Mouse (Mus musculus) neural tube, embryonic 14.5 days (tissue): ENCODE results near the gene Ntsr1. TPM values are rescaled to one million over a fixed set of nuclear protein-coding genes. Genes with fewer than 3 reads are reported as not detected.

Experiments used
- ATAC-seq: fragments of 200-750 bp; cut with Nextera tagmentation; 2 replicates; pipeline ENCODE4 v1.8.0; 2017; ENCODE audit warnings: low read depth, mild to moderate bottlenecking, moderate TSS enrichment, moderate library complexity
- H3K27ac ChIP-seq: fragments of 300-500 bp; sonication (generic); 2 replicates; pipeline ENCODE4 v1.5.1; 2014; ENCODE audit warnings: low read depth, mild to moderate bottlenecking, control low read depth, low read length, moderate library complexity, mixed read lengths
- H3K27me3 ChIP-seq: fragments of 300-500 bp; sonication (generic); 2 replicates; pipeline ENCODE4 v1.6.1; 2014; ENCODE audit warnings: low read length; ENCODE audit not compliant: control insufficient read depth, insufficient read depth
- H3K36me3 ChIP-seq: fragments of 300-500 bp; sonication (generic); 2 replicates; pipeline ENCODE4 v1.6.1; 2014; ENCODE audit warnings: low read length, mixed read lengths; ENCODE audit not compliant: control insufficient read depth, insufficient read depth
- H3K4me1 ChIP-seq: fragments of 300-500 bp; sonication (generic); 2 replicates; pipeline ENCODE4 v1.6.1; 2014; ENCODE audit warnings: low read length; ENCODE audit not compliant: control insufficient read depth, insufficient read depth
- H3K4me2 ChIP-seq: fragments of 300-500 bp; sonication (generic); 2 replicates; pipeline ENCODE4 v1.6.1; 2014; ENCODE audit warnings: mild to moderate bottlenecking, low read depth, low read length, control low read depth
- H3K4me3 ChIP-seq: fragments of 300-500 bp; sonication (generic); 2 replicates; pipeline ENCODE4 v1.5.1; 2014; ENCODE audit warnings: low read depth, low read length, control low read depth, mixed read lengths
- H3K9ac ChIP-seq: fragments of 300-500 bp; sonication (generic); replicated peaks from 2 replicates; pipeline ENCODE4 v1.6.1; 2014; ENCODE audit warnings: low read depth, mild to moderate bottlenecking, control low read depth, low read length, mixed read lengths
- H3K9me3 ChIP-seq: fragments of 300-500 bp; sonication (generic); 2 replicates; pipeline ENCODE4 v1.6.1; 2016; ENCODE audit warnings: low read length; ENCODE audit not compliant: control insufficient read depth
- WGBS: fragments of 180-500 bp; shearing (Covaris S2); extraction: QIAGEN DNeasy Blood & Tissue Kit; methylation state at CpG from one replicate; pipeline ENCODE4 v1.1.7; 2014; 5-methylcytosine and 5-hydroxymethylcytosine counted together
- polyA plus RNA-seq: library from polyadenylated mRNA; unstranded; fragments of >200 nt; fragmentation: Nextera tagmentation; extraction: Ambion mirVana; gene quantifications from 2 replicates; pipeline ENCODE4 v1.2.1, GENCODE M21; 2014

Ntsr1 gene
- polyA plus RNA-seq, 1 experiment from 2014 or later, result 2.3 TPM

- Histone ChIP-seq H3K9me3 (no peaks in the 10 kb centered on the region), H3K36me3 (no peaks in the 10 kb centered on the region), H3K27me3 (no peaks in the 10 kb centered on the region), H3K4me1 (no peaks in the 10 kb centered on the region), H3K9ac (no peak overlapping the region), H3K4me3 (no peak overlapping the region), H3K27ac (no peak overlapping the region), H3K4me2 (no peak overlapping the region)
- no peak for ATAC-seq
- 74% methylated on average over 5 of the region's 5 CpGs for WGBS
Measured at GRCm38 (mm10) chr2:180521437-180522221, 21.9 kb downstream of the Ntsr1 start.

GRCm38 (mm10) chr2:180522825-180523224 is 23.0 kb downstream of the Ntsr1 start:
- no peak for ATAC-seq
- Histone ChIP-seq H3K4me3 (no peak overlapping the region), H3K9me3 (no peaks in the 10 kb centered on the region), H3K4me1 (no peaks in the 10 kb centered on the region), H3K9ac (no peak overlapping the region), H3K27ac (no peak overlapping the region), H3K27me3 (no peaks in the 10 kb centered on the region), H3K36me3 (no peaks in the 10 kb centered on the region), H3K4me2 (no peak overlapping the region)
- WGBS, result 74% methylated on average over 3 of the region's 4 CpGs

- Histone ChIP-seq H3K4me3 (no peak overlapping the region), H3K27me3 (no peaks in the 10 kb centered on the region), H3K4me1 (no peaks in the 10 kb centered on the region; the same call in 1 of the 2 replicates), H3K36me3 (no peaks in the 10 kb centered on the region), H3K27ac (no peak overlapping the region), H3K4me2 (no peak overlapping the region), H3K9me3 (no peaks in the 10 kb centered on the region), H3K9ac (no peak overlapping the region)
- 64% methylated on average over 7 of the region's 7 CpGs for WGBS
- ATAC-seq, result no peak
Measured at GRCm38 (mm10) chr2:180527447-180527846, 27.7 kb downstream of the Ntsr1 start.

- ATAC-seq, result no peak
- H3K36me3 ChIP-seq, result no peaks in the 10 kb centered on the region
- no peaks in the 10 kb centered on the region for H3K27me3 ChIP-seq
- no peak overlapping the region for H3K4me2 ChIP-seq
- no peaks in the 10 kb centered on the region; the same call in 1 of the 2 replicates for H3K4me1 ChIP-seq
- H3K4me3 ChIP-seq, result no peak overlapping the region
- no peak overlapping the region for H3K9ac ChIP-seq
- no peaks in the 10 kb centered on the region for H3K9me3 ChIP-seq
- WGBS, result 6% methylated on average over 8 of the region's 8 CpGs
- H3K27ac ChIP-seq, result no peak overlapping the region
Measured at GRCm38 (mm10) chr2:180527883-180528282, 28.1 kb downstream of the Ntsr1 start.

- ATAC-seq, result no peak
- H3K4me3 ChIP-seq, result no peak overlapping the region
- H3K4me2 ChIP-seq, result no peak overlapping the region
- no peaks in the 10 kb centered on the region for H3K27me3 ChIP-seq
- H3K36me3 ChIP-seq, result no peaks in the 10 kb centered on the region
- H3K9me3 ChIP-seq, result no peaks in the 10 kb centered on the region
- H3K9ac ChIP-seq, result no peak overlapping the region
- H3K4me1 ChIP-seq, result no peaks in the 10 kb centered on the region; the same call in 1 of the 2 replicates
- WGBS, result 34% methylated on average over 7 of the region's 7 CpGs
- H3K27ac ChIP-seq, result no peak overlapping the region
Measured at GRCm38 (mm10) chr2:180530130-180530529, 30.4 kb downstream of the Ntsr1 start.

- Histone ChIP-seq H3K27me3 (no peaks in the 10 kb centered on the region), H3K9ac (no peak overlapping the region), H3K27ac (no peak overlapping the region), H3K4me1 (no peaks in the 10 kb centered on the region; the same call in 1 of the 2 replicates), H3K9me3 (no peaks in the 10 kb centered on the region), H3K4me3 (no peak overlapping the region), H3K36me3 (no peaks in the 10 kb centered on the region), H3K4me2 (no peak overlapping the region)
- WGBS, result 22% methylated on average over 3 of the region's 3 CpGs
- no peak for ATAC-seq
Measured at GRCm38 (mm10) chr2:180530584-180530983, 30.8 kb downstream of the Ntsr1 start.

- Histone ChIP-seq H3K4me2 (no peak overlapping the region), H3K4me1 (no peaks in the 10 kb centered on the region; the same call in 1 of the 2 replicates), H3K27ac (no peak overlapping the region), H3K4me3 (no peak overlapping the region), H3K9me3 (no peaks in the 10 kb centered on the region), H3K9ac (no peak overlapping the region), H3K36me3 (no peaks in the 10 kb centered on the region), H3K27me3 (no peaks in the 10 kb centered on the region)
- ATAC-seq, result no peak
- 61% methylated on average over 7 of the region's 7 CpGs for WGBS
Measured at GRCm38 (mm10) chr2:180531671-180532385, 32.1 kb downstream of the Ntsr1 start.

- no peaks in the 10 kb centered on the region for H3K9me3 ChIP-seq
- no peaks in the 10 kb centered on the region for H3K27me3 ChIP-seq
- H3K27ac ChIP-seq, result no peak overlapping the region
- 54% methylated on average over 6 of the region's 6 CpGs for WGBS
- H3K4me3 ChIP-seq, result no peak overlapping the region
- H3K9ac ChIP-seq, result no peak overlapping the region
- no peak for ATAC-seq
- H3K4me1 ChIP-seq, result no peaks in the 10 kb centered on the region; the same call in 1 of the 2 replicates
- no peak overlapping the region for H3K4me2 ChIP-seq
- H3K36me3 ChIP-seq, result no peaks in the 10 kb centered on the region
Measured at GRCm38 (mm10) chr2:180532386-180532995, 32.7 kb downstream of the Ntsr1 start.

GRCm38 (mm10) chr2:180533237-180533636 is 33.5 kb downstream of the Ntsr1 start:
- no peak overlapping the region for H3K9ac ChIP-seq
- H3K4me3 ChIP-seq, result no peak overlapping the region
- ATAC-seq, result no peak
- no peaks in the 10 kb centered on the region for H3K9me3 ChIP-seq
- no peaks in the 10 kb centered on the region; the same call in 1 of the 2 replicates for H3K4me1 ChIP-seq
- no peaks in the 10 kb centered on the region for H3K27me3 ChIP-seq
- whole genome bisulfite sequencing, result 80% methylated on average over 4 of the region's 4 CpGs
- H3K27ac ChIP-seq, result no peak overlapping the region
- no peaks in the 10 kb centered on the region for H3K36me3 ChIP-seq
- no peak overlapping the region for H3K4me2 ChIP-seq
